Mouse (Mus musculus): ENCODE measurements around the gene Gm44503. TPM values are rescaled to one million over a fixed set of nuclear protein-coding genes. Genes with fewer than 3 reads are reported as not detected.
A peak's percentile ranks its signal among the peaks of the same experiment; 100 is the strongest.

The Gm44503 gene
- polyA plus RNA-seq, 1 experiment from 2014 or later: not detected

DNA sequence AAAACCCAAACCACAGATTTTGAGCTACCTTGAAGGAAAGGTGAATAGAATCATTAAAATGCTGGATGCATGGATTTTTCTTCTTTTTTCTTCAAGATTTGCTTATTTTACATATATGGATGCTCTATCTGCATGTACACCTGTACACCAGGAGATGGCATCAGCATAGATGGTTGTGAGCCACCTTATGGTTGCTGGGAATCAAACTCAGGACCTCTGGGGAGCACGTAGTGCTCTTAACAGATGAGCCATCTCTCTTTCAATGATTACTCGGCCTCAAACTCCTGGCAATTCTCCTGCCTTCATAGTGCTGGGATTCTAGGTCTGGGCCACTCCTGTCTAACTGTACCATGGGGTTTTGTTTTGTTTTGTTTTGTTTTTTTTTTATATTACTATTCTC lies 24.4 kb downstream of the Gm44503 start:
- Histone ChIP-seq H3K9ac (no peak overlapping the region), H3K4me2 (no peak overlapping the region), H3K27ac (no peak overlapping the region), H3K9me3 (no peaks in the 10 kb centered on the region), H3K4me1 (peaks cover 7% of the 10 kb centered on the region; the same call in 1 of the 2 replicates), H3K36me3 (no peaks in the 10 kb centered on the region), H3K4me3 (replicated peaks) (no peak overlapping the region), H3K27me3 (replicated peaks) (no peaks in the 10 kb centered on the region)
- no peak for ATAC-seq (ENCODE audit: insufficient read depth, low FRiP score, low read depth)
- 56% methylated on average over 2 of the region's 2 CpGs for WGBS

- Histone ChIP-seq H3K36me3 (no peaks in the 10 kb centered on the region), H3K4me2 (peak within 1 kb of the TSS; percentile 92), H3K4me1 (peaks cover 7% of the 10 kb centered on the region; the same call in 1 of the 2 replicates), H3K9me3 (no peaks in the 10 kb centered on the region), H3K27me3 (replicated peaks) (no peaks in the 10 kb centered on the region), H3K4me3 (replicated peaks) (peak within 1 kb of the TSS; percentile 93), H3K27ac (peak within 1 kb of the TSS; percentile 63), H3K9ac (peak within 1 kb of the TSS; percentile 50)
- ATAC-seq (ENCODE audit: insufficient read depth, low FRiP score, low read depth): peak; percentile 100
- WGBS: under 1% methylated on average over 88 of the region's 88 CpGs
Observed at GRCm38 (mm10) chr9:72985250-72986220, 26.9 kb downstream of the Gm44503 start, which contains the start of the genes Ccpg1os and Ccpg1. Ccpg1os (minus strand) TSS chr9:72985382. Ccpg1 (plus strand) TSS chr9:72985429.

GRCm38 (mm10) chr9:72987703-72988102 lies 29.1 kb downstream of the Gm44503 start:
- H3K36me3 ChIP-seq: no peaks in the 10 kb centered on the region
- H3K9ac ChIP-seq: no peak overlapping the region
- no peak overlapping the region for H3K27ac ChIP-seq
- no peak overlapping the region for H3K4me2 ChIP-seq
- no peaks in the 10 kb centered on the region for H3K9me3 ChIP-seq
- no peak overlapping the region for H3K4me3 ChIP-seq (replicated peaks)
- WGBS: 65% methylated on average over 3 of the region's 3 CpGs
- H3K4me1 ChIP-seq: peaks cover 7% of the 10 kb centered on the region; the same call in 1 of the 2 replicates
- no peaks in the 10 kb centered on the region for H3K27me3 ChIP-seq (replicated peaks)
- ATAC-seq (ENCODE audit: insufficient read depth, low FRiP score, low read depth): no peak

DNA sequence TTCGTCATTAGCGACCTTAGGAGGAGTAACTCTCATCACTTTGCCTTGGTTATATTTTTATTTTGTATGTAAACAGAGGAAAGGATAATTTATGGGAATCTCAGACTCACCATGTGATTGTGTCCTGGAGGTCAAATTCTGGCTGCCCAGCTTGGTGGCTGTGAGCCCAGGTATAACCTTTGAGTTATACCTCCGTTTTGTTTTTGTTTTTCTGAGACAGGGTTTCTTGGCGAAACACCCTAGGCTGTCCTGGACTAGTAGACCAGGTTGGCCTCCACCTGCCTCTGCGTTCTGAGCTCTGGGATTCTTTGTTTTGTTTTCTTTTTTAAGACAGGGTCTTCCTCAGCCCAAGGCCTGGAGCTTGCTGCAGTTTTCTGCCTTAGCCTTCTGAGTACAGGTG lies 30.1 kb downstream of the Gm44503 start:
- H3K27me3 ChIP-seq (replicated peaks): no peaks in the 10 kb centered on the region
- H3K4me2 ChIP-seq: no peak overlapping the region
- no peaks in the 10 kb centered on the region for H3K9me3 ChIP-seq
- no peak for ATAC-seq (ENCODE audit: insufficient read depth, low FRiP score, low read depth)
- peaks cover 7% of the 10 kb centered on the region; the same call in 1 of the 2 replicates for H3K4me1 ChIP-seq
- no peak overlapping the region for H3K9ac ChIP-seq
- H3K36me3 ChIP-seq: no peaks in the 10 kb centered on the region
- H3K27ac ChIP-seq: no peak overlapping the region
- no peak overlapping the region for H3K4me3 ChIP-seq (replicated peaks)
- WGBS: 83% methylated on average over 5 of the region's 5 CpGs

DNA sequence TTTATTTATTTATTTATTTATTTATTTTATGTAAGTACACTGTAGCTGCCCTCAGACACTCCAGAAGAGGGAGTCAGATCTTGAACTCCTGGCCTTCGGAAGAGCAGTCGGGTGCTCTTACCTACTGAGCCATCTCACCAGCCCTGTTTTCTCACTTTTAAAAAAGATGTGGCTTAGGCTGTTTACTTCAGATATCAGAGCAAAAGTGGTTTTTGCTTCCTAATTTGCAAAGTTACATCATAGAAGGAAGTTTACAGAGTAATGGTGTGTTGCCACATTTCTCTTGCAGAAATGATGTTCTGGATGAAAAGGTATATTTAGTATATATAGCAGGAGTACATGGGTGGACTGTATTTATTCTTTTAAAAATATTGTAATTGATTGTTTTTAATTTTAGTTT lies 32.8 kb downstream of the Gm44503 start:
- Histone ChIP-seq H3K9me3 (no peaks in the 10 kb centered on the region), H3K4me2 (no peak overlapping the region), H3K4me1 (no peaks in the 10 kb centered on the region), H3K27me3 (replicated peaks) (no peaks in the 10 kb centered on the region), H3K4me3 (replicated peaks) (no peak overlapping the region), H3K27ac (no peak overlapping the region), H3K9ac (no peak overlapping the region), H3K36me3 (no peaks in the 10 kb centered on the region)
- 77% methylated on average over 2 of the region's 2 CpGs for WGBS
- ATAC-seq (ENCODE audit: insufficient read depth, low FRiP score, low read depth): no peak

DNA sequence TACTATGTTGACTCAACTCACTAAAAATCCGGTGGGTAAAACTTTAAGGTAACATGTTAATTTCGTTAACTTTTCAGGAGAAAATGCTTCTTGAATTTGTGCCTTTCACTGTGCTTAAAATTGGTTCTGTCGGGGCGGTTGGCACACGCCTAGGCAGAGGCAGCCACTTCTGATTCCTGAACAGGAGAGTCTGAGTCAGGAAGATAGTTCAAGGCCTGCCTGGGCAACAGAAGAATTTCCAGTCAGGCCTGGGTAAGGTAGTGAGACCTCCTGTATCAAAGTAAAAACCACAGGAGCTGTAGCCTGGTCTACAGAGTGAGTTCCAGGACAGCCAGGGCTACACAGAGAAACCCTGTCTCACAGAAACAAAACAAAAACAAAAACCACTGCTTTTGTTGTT lies 33.9 kb downstream of the Gm44503 start:
- no peak for ATAC-seq (ENCODE audit: insufficient read depth, low FRiP score, low read depth)
- 89% methylated on average over 5 of the region's 5 CpGs for WGBS
- H3K27me3 ChIP-seq (replicated peaks): no peaks in the 10 kb centered on the region

GRCm38 (mm10) chr9:72996167-72996566 lies 37.5 kb downstream of the Gm44503 start:
- Histone ChIP-seq H3K9me3 (no peaks in the 10 kb centered on the region), H3K9ac (no peak overlapping the region), H3K4me2 (no peak overlapping the region), H3K4me1 (no peaks in the 10 kb centered on the region), H3K27ac (no peak overlapping the region), H3K27me3 (replicated peaks) (no peaks in the 10 kb centered on the region), H3K4me3 (replicated peaks) (no peak overlapping the region), H3K36me3 (no peaks in the 10 kb centered on the region)
- ATAC-seq (ENCODE audit: insufficient read depth, low FRiP score, low read depth): no peak

More for the DNA sequence above, 33.9 kb downstream of the Gm44503 start:
- Histone ChIP-seq H3K9me3 (no peaks in the 10 kb centered on the region), H3K4me2 (no peak overlapping the region), H3K4me1 (no peaks in the 10 kb centered on the region), H3K36me3 (no peaks in the 10 kb centered on the region), H3K4me3 (replicated peaks) (no peak overlapping the region), H3K27ac (no peak overlapping the region), H3K9ac (no peak overlapping the region)

- Histone ChIP-seq H3K4me2 (no peak overlapping the region), H3K27ac (no peak overlapping the region), H3K4me1 (no peaks in the 10 kb centered on the region), H3K9me3 (no peaks in the 10 kb centered on the region), H3K27me3 (replicated peaks) (no peaks in the 10 kb centered on the region), H3K36me3 (no peaks in the 10 kb centered on the region), H3K4me3 (replicated peaks) (no peak overlapping the region), H3K9ac (no peak overlapping the region)
- no peak for ATAC-seq (ENCODE audit: insufficient read depth, low FRiP score, low read depth)
- WGBS: 68% methylated on average over 7 of the region's 7 CpGs
Observed at GRCm38 (mm10) chr9:72996806-72997205, 38.2 kb downstream of the Gm44503 start.

DNA sequence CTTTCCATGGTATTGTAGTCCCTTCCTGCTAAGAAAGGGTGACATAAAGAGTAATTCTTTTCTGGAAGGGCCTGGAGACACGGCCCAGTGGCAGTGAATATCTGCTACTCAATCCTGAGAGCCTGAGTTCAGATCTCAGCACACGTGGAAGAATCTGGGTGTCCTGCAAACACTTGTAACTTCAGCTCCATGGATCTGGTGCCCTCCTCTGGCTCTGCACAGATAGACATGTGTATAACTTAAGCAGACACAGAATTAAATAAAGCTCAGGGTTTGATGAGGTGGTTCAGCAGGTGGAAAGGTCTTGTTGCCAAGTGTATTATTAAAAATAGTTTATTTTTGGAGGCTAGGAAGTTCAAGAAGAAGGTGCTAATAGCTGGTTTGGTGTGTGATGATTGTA lies 41.8 kb downstream of the Gm44503 start:
- no peaks in the 10 kb centered on the region; the same call in 1 of the 2 replicates for H3K36me3 ChIP-seq
- no peak overlapping the region for H3K27ac ChIP-seq
- WGBS: 74% methylated on average over 2 of the region's 2 CpGs
- H3K27me3 ChIP-seq (replicated peaks): no peaks in the 10 kb centered on the region
- H3K9ac ChIP-seq: no peak overlapping the region
- no peak overlapping the region for H3K4me2 ChIP-seq
- no peak overlapping the region for H3K4me3 ChIP-seq (replicated peaks)
- no peaks in the 10 kb centered on the region for H3K9me3 ChIP-seq
- H3K4me1 ChIP-seq: no peaks in the 10 kb centered on the region
- no peak for ATAC-seq (ENCODE audit: insufficient read depth, low FRiP score, low read depth)

- H3K4me2 ChIP-seq: no peak overlapping the region
- 81% methylated on average over 13 of the region's 13 CpGs for WGBS
Observed at GRCm38 (mm10) chr9:73001314-73002011, 42.8 kb downstream of the Gm44503 start.

DNA sequence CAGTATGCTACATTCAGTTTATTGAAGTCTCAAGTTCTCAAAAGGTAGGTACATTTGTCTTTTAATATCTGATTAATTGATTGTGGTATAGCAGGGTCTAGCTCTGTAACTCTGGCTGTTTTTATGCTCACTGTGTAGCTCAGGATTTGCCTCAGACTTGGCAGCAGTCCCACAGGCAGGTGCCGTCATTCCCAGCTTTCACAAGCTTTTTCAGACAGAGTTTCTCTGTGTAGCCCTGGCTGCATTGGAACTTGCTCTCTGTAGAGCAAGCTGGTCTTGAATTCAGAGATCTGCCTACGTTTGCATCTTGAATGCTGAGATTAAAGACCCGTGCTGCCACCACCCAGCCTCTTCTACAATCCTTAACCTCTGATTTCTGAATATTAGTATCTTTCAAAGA lies 43.5 kb downstream of the Gm44503 start:
- Histone ChIP-seq H3K27me3 (replicated peaks) (no peaks in the 10 kb centered on the region), H3K4me3 (replicated peaks) (no peak overlapping the region), H3K9ac (no peak overlapping the region), H3K9me3 (no peaks in the 10 kb centered on the region), H3K4me1 (no peaks in the 10 kb centered on the region), H3K4me2 (no peak overlapping the region), H3K27ac (0 out of 2 replicates have a peak overlapping the region, but pooled peaks have one; percentile 28), H3K36me3 (peaks cover 3% of the 10 kb centered on the region)
- peak; percentile 53; the same call in 1 of the 2 replicates for ATAC-seq (ENCODE audit: insufficient read depth, low FRiP score, low read depth)
- 53% methylated on average over 3 of the region's 3 CpGs for WGBS

More at GRCm38 (mm10) chr9:73001314-73002011, 42.8 kb downstream of the Gm44503 start:
- Histone ChIP-seq H3K36me3 (peaks cover 3% of the 10 kb centered on the region), H3K9ac (no peak overlapping the region), H3K27ac (0 out of 2 replicates have a peak overlapping the region, but pooled peaks have one; percentile 28), H3K9me3 (no peaks in the 10 kb centered on the region), H3K27me3 (replicated peaks) (no peaks in the 10 kb centered on the region), H3K4me3 (replicated peaks) (no peak overlapping the region), H3K4me1 (no peaks in the 10 kb centered on the region)
- ATAC-seq (ENCODE audit: insufficient read depth, low FRiP score, low read depth): no peak

- H3K9ac ChIP-seq: no peak overlapping the region
- H3K4me3 ChIP-seq (replicated peaks): no peak overlapping the region
- 84% methylated on average over 8 of the region's 8 CpGs for WGBS
- H3K4me2 ChIP-seq: no peak overlapping the region
- H3K9me3 ChIP-seq: no peaks in the 10 kb centered on the region
- no peak for ATAC-seq (ENCODE audit: insufficient read depth, low FRiP score, low read depth)
- H3K36me3 ChIP-seq: peaks cover 3% of the 10 kb centered on the region
- no peaks in the 10 kb centered on the region for H3K27me3 ChIP-seq (replicated peaks)
- H3K4me1 ChIP-seq: no peaks in the 10 kb centered on the region
- no peak overlapping the region for H3K27ac ChIP-seq
Observed at GRCm38 (mm10) chr9:73004076-73004475, 45.4 kb downstream of the Gm44503 start.
